Mouse (Mus musculus): ENCODE measurements around the gene Myzap.

GRCm38 (mm10) chr9:71616185-71616584, 24.0 kb upstream of the Myzap start:
- TF ChIP-seq CTCF (IDR thresholded peaks at IDR 0.05; ENCODE audit: control insufficient read depth, insufficient read depth, insufficient replicate concordance, low read depth, low read length): peak; percentile 63; the same call in 1 of the 2 replicates
- no peak for TF ChIP-seq POLR2A (IDR thresholded peaks at IDR 0.05; ENCODE audit: control insufficient read depth, low read depth, low read length)

All from testis, adult 2 months (tissue).